Mouse (Mus musculus) C2C12 (cell line): ENCODE results near the gene Slc16a10. TPM values are rescaled to one million over a fixed set of nuclear protein-coding genes. Genes with fewer than 3 reads are reported as not detected.

Source experiments
- H3K27me3 ChIP-seq: one replicate; pipeline ENCODE4 v1.6.1; 2011; ENCODE audit not compliant: control insufficient read depth, insufficient read depth, insufficient read length
- H3K36me3 ChIP-seq: one replicate; pipeline ENCODE4 v1.6.1; 2011; ENCODE audit not compliant: control insufficient read depth, insufficient read depth
- H3K4me3 ChIP-seq: one replicate; pipeline ENCODE4 v1.5.1; 2011; ENCODE audit warnings: mild to moderate bottlenecking, control low read depth; ENCODE audit not compliant: poor library complexity, insufficient read depth, severe bottlenecking
- H3K79me2 ChIP-seq: one replicate; pipeline ENCODE4 v1.6.1; 2011; ENCODE audit not compliant: control insufficient read depth, insufficient read depth
- H3K79me3 ChIP-seq: one replicate; pipeline ENCODE4 v1.6.1; 2011; ENCODE audit warnings: low read depth, control low read depth
- H3ac ChIP-seq: one replicate; pipeline ENCODE3; 2011; ENCODE audit warnings: low read depth; ENCODE audit not compliant: control insufficient read depth, insufficient read length
- CEBPB ChIP-seq: IDR thresholded peaks from one replicate; pipeline ENCODE4 v1.6.1; 2011; ENCODE audit warnings: low read depth, mild to moderate bottlenecking, control low read depth, moderate library complexity
- CTCF ChIP-seq: IDR thresholded peaks from one replicate; pipeline ENCODE4 v1.5.1; 2011; ENCODE audit not compliant: control insufficient read depth, insufficient read depth, insufficient read length
- FOSL1 ChIP-seq: IDR thresholded peaks from one replicate; pipeline ENCODE4 v1.8.0; 2011; ENCODE audit warnings: mild to moderate bottlenecking, low read length; ENCODE audit not compliant: poor library complexity, insufficient read depth, severe bottlenecking
- MAX ChIP-seq: IDR thresholded peaks from one replicate; pipeline ENCODE4 v1.6.1; 2011; ENCODE audit warnings: mild to moderate bottlenecking, control low read depth
- MYOD1 ChIP-seq: IDR thresholded peaks from one replicate; pipeline ENCODE4 v1.6.1; 2011; ENCODE audit warnings: low read depth; ENCODE audit not compliant: control insufficient read depth, insufficient read length
- MYOG ChIP-seq: IDR thresholded peaks from one replicate; pipeline ENCODE4 v1.6.1; 2011; ENCODE audit not compliant: control insufficient read depth, insufficient read length; ENCODE audit errors: extremely low read depth
- USF1 ChIP-seq: IDR thresholded peaks from one replicate; pipeline ENCODE4 v1.6.1; 2011; ENCODE audit warnings: low read depth, mild to moderate bottlenecking, control low read depth, moderate library complexity
- polyA plus RNA-seq: library from polyadenylated mRNA; unstranded; fragments of >200 nt; fragmentation: generic; extraction: Trizol; gene quantifications from one replicate; pipeline ENCODE4 v1.2.1, GENCODE M21; 2012; ENCODE audit warnings: missing spikeins

The Slc16a10 gene
- polyA plus RNA-seq, 1 experiment: 1.5 TPM

DNA sequence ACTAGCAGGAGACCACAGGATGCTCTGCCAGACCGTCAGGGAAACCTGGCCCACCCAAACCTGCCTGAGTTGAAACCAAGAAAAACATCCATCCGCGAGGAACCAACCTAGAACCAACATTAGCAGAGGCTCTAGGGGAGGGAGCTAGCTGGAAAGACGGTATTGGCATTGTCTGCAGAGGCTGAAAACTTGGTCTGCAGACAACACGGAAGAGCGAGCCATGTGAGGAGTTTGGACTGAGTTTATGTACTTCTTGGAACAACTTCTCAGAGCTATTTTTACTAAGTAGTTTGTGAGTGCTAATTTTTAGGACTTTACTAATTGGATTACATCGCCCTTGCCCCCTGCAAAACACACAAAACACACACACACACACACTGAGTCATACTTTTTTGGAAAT is 59.4 kb downstream of the Slc16a10 start:
- no peak overlapping the region for H3K4me3 ChIP-seq
- TF ChIP-seq MYOG (no peak), CTCF (no peak), CEBPB (no peak), USF1 (no peak), MYOD1 (no peak), FOSL1 (no peak), MAX (no peak)

DNA sequence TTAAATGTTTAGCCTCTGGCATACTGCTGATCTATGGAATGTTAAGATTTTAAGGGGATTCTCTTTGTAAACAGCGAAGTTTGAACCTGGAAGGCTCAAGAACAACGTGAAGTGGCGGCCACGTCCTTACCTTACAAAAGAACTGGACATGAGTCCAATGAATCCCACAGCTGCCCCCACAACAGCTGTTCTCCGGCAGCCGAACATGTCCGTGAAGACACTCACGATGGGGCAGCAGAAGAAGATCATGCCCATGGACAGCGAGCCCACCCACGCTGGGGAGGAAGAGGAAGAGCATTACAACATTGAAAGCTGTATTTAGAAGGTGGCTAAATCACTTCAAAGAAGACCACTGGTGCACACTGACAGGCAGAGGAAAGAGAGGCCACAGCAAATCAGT is 61.5 kb downstream of the Slc16a10 start:
- H3K27me3 ChIP-seq: no peaks in the 10 kb centered on the region
- no peaks in the 10 kb centered on the region for H3K79me2 ChIP-seq
- no peak for TF ChIP-seq MAX
- H3K79me3 ChIP-seq: no peaks in the 10 kb centered on the region
- no peaks in the 10 kb centered on the region for H3K36me3 ChIP-seq
- H3K4me3 ChIP-seq: no peak overlapping the region
- H3ac ChIP-seq: no peak overlapping the region

More for the DNA sequence above, 59.4 kb downstream of the Slc16a10 start:
- Histone ChIP-seq H3K36me3 (no peaks in the 10 kb centered on the region), H3ac (no peak overlapping the region), H3K79me2 (no peaks in the 10 kb centered on the region), H3K79me3 (no peaks in the 10 kb centered on the region), H3K27me3 (no peaks in the 10 kb centered on the region)

DNA sequence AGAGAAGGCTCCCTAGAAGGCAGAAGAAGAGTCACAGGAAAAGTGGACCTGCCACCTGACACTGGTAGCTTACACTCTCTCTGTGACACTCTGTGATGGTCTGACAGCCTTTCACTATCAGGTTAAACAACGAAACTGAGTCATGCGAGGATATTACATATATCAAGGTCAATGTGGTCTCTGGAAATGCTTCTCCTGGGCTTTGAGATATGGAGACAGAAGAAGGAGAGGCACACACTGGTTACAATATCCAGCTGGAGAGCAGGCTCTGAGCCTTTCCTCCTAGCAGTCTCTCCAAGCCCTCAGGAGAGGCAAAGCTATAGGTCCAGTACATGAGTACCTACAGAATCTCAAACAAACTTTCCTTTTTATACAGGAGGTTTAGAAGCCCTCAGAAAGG is 62.8 kb downstream of the Slc16a10 start:
- Histone ChIP-seq H3K79me2 (no peaks in the 10 kb centered on the region), H3K79me3 (no peaks in the 10 kb centered on the region), H3ac (no peak overlapping the region), H3K4me3 (no peak overlapping the region), H3K36me3 (no peaks in the 10 kb centered on the region), H3K27me3 (no peaks in the 10 kb centered on the region)
- TF ChIP-seq FOSL1 (no peak), MAX (no peak), CTCF (no peak), MYOD1 (no peak)

DNA sequence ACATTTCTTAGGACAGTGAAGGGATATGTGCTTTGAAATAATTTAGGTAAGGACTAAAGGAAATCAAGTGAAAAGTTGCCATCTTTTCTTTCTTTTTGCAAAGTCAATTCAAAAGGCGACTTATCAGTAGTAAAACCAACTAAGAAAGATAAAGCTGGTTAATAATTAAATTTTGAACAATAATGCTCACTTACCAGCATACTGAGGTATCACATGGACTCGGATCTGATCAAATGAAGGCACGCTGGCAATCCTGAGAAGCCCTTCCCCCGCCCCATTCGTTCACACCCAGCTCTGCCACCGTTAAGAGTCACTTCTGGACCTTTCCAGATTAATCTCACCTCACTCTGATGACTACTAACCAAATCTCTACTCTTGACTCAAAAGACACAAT is 64.1 kb downstream of the Slc16a10 start:
- Histone ChIP-seq H3ac (no peak overlapping the region), H3K36me3 (no peaks in the 10 kb centered on the region), H3K27me3 (no peaks in the 10 kb centered on the region), H3K79me3 (no peaks in the 10 kb centered on the region), H3K79me2 (no peaks in the 10 kb centered on the region), H3K4me3 (no peak overlapping the region)
- TF ChIP-seq MAX (no peak), CEBPB (no peak), FOSL1 (no peak), MYOD1 (no peak), MYOG (no peak), CTCF (no peak), USF1 (no peak)

DNA sequence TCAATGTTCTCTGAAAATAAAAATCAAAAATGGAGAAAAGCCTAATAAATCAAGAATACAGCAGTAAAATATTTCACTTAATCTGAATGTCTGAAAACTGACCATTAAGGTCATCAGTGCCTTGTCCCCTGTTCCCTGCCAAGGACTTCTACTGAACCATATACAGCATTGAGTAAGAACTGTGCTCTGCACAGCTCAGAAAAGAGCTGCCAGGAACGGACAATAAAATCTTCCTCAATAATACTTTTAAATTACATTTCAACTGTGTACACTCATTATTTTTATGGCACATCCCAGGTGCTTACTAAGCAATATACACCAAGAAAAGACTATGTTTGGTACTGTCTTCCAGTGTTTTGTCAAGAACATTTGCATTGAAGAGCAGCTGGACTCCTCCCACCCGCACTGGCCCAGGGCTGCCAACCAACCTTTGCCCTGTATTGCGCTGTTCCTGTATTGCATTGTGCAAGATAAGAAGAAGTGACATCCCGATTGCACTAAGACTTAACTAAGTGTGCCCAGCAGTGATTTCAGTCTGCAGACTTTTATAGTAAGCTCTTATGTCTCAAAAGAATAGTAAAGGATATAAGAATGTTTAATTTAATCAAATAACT is 64.6 kb downstream of the Slc16a10 start:
- no peaks in the 10 kb centered on the region for H3K36me3 ChIP-seq
- H3K79me2 ChIP-seq: no peaks in the 10 kb centered on the region
- H3ac ChIP-seq: no peak overlapping the region
- H3K27me3 ChIP-seq: no peaks in the 10 kb centered on the region
- H3K4me3 ChIP-seq: no peak overlapping the region
- no peak for TF ChIP-seq USF1
- no peak for TF ChIP-seq CTCF
- no peak for TF ChIP-seq MYOG
- no peaks in the 10 kb centered on the region for H3K79me3 ChIP-seq

DNA sequence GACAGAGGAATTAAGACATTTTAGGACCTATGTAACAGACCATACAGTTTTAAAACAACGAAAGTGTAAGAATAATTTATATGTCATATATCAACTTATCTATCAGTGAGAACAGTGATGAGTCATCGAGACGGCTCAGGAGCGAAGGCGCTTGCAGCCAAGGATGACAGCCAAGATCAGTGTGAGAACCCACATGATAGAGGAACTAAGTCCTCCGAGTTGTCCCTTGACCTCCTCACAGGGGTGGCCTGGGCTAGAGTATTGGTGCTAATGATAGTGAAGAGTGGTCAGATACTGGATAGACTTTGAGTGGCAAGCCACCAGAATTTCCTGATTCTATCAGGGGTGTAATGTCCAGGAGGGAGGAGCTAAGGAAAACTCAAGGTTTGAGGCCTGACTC is 68.5 kb downstream of the Slc16a10 start:
- H3ac ChIP-seq: no peak overlapping the region
- no peaks in the 10 kb centered on the region for H3K27me3 ChIP-seq
- no peaks in the 10 kb centered on the region for H3K79me3 ChIP-seq
- TF ChIP-seq CTCF (no peak), MYOG (no peak), MAX (no peak), FOSL1 (no peak), CEBPB (no peak), USF1 (no peak), MYOD1 (no peak)
- no peak overlapping the region for H3K4me3 ChIP-seq
- no peaks in the 10 kb centered on the region for H3K36me3 ChIP-seq
- no peaks in the 10 kb centered on the region for H3K79me2 ChIP-seq
